Mouse (Mus musculus): ENCODE measurements around the gene Aadacl2.

The Aadacl2 gene

GRCm38 (mm10) chr3:60006443-60006842 is at the start of gene Aadacl2:
Gene Aadacl2 (plus strand): TSS chr3:60006743.
- DNase-seq (ENCODE audit: low spot score in 2 of 2): no peak

- DNase-seq (ENCODE audit: low spot score in 2 of 2): no peak
Observed at GRCm38 (mm10) chr3:59970891-59971290, 35.7 kb upstream of the Aadacl2 start.

GRCm38 (mm10) chr3:59974591-59974990 is 32.0 kb upstream of the Aadacl2 start:
- DNase-seq (ENCODE audit: low spot score in 2 of 2): no peak

- no peak for DNase-seq (ENCODE audit: low spot score in 2 of 2)
Observed at GRCm38 (mm10) chr3:60003622-60004021, 2.9 kb upstream of the Aadacl2 start.

- DNase-seq (ENCODE audit: low spot score in 2 of 2): no peak
Observed at GRCm38 (mm10) chr3:60025417-60025816, 18.9 kb downstream of the Aadacl2 start, which contains the start of gene Aadac. Gene Aadac (plus strand): TSS chr3:60025717.

- no peak for DNase-seq (ENCODE audit: low spot score in 2 of 2)
Observed at GRCm38 (mm10) chr3:60031511-60031910, 25.0 kb downstream of the Aadacl2 start.

- no peak for DNase-seq (ENCODE audit: low spot score in 2 of 2)
Observed at GRCm38 (mm10) chr3:60046221-60046913, 39.8 kb downstream of the Aadacl2 start.

GRCm38 (mm10) chr3:60053231-60053927 is 46.8 kb downstream of the Aadacl2 start:
- DNase-seq (ENCODE audit: low spot score in 2 of 2): no peak

- no peak for DNase-seq (ENCODE audit: low spot score in 2 of 2)
Observed at GRCm38 (mm10) chr3:60053931-60054330, 47.4 kb downstream of the Aadacl2 start.

GRCm38 (mm10) chr3:60056451-60056850 is 49.9 kb downstream of the Aadacl2 start:
- no peak for DNase-seq (ENCODE audit: low spot score in 2 of 2)

- DNase-seq (ENCODE audit: low spot score in 2 of 2): no peak
Observed at GRCm38 (mm10) chr3:60057070-60057808, 50.7 kb downstream of the Aadacl2 start.

- DNase-seq (ENCODE audit: low spot score in 2 of 2): no peak
Observed at GRCm38 (mm10) chr3:60057809-60058082, 51.2 kb downstream of the Aadacl2 start.

All from frontal cortex, postnatal 10 days (tissue).